Mouse (Mus musculus): ENCODE results near the gene Sema4d. TPM values are rescaled to one million over a fixed set of nuclear protein-coding genes. Genes with fewer than 3 reads are reported as not detected.

The Sema4d gene
- polyA plus RNA-seq, 1 experiment from 2014 or later = 4.1 TPM

- peak overlapping the region; percentile 49; the same call in 1 of the 2 replicates for H3K27ac ChIP-seq (ENCODE audit: low read length)
Measured at GRCm38 (mm10) chr13:51777048-51777737, 16.4 kb downstream of the Sema4d start.

GRCm38 (mm10) chr13:51776160-51776737 lies 17.3 kb downstream of the Sema4d start:
- Histone ChIP-seq H3K4me3 (ENCODE audit: low read depth, low read length) (no peak overlapping the region), H3K4me2 (ENCODE audit: low read depth, low read length) (no peak overlapping the region), H3K36me3 (ENCODE audit: control insufficient read depth, insufficient read depth) (no peaks in the 10 kb centered on the region), H3K27ac (ENCODE audit: low read length) (no peak overlapping the region), H3K9me3 (replicated peaks; ENCODE audit: control insufficient read depth, low read length) (no peaks in the 10 kb centered on the region), H3K4me1 (ENCODE audit: control insufficient read depth, low read depth, low read length) (peaks cover 19% of the 10 kb centered on the region), H3K27me3 (ENCODE audit: control insufficient read depth, insufficient read depth, low read depth, low read length) (no peaks in the 10 kb centered on the region), H3K9ac (ENCODE audit: low read depth, low read length) (no peak overlapping the region)
- 61% methylated on average over 6 of the region's 6 CpGs for WGBS (ENCODE audit: insufficient replicate concordance)
- no peak for ATAC-seq (ENCODE audit: low read depth)

More at GRCm38 (mm10) chr13:51777048-51777737, 16.4 kb downstream of the Sema4d start:
- peaks cover 19% of the 10 kb centered on the region for H3K4me1 ChIP-seq (ENCODE audit: control insufficient read depth, low read depth, low read length)
- H3K4me2 ChIP-seq (ENCODE audit: low read depth, low read length) = no peak overlapping the region
- H3K9ac ChIP-seq (ENCODE audit: low read depth, low read length) = no peak overlapping the region
- WGBS (ENCODE audit: insufficient replicate concordance) = 45% methylated on average over 11 of the region's 11 CpGs
- peak; percentile 88 for ATAC-seq (ENCODE audit: low read depth)
- no peaks in the 10 kb centered on the region for H3K9me3 ChIP-seq (replicated peaks; ENCODE audit: control insufficient read depth, low read length)
- no peaks in the 10 kb centered on the region for H3K27me3 ChIP-seq (ENCODE audit: control insufficient read depth, insufficient read depth, low read depth, low read length)
- H3K36me3 ChIP-seq (ENCODE audit: control insufficient read depth, insufficient read depth) = no peaks in the 10 kb centered on the region
- H3K4me3 ChIP-seq (ENCODE audit: low read depth, low read length) = no peak overlapping the region

- Histone ChIP-seq H3K9me3 (replicated peaks; ENCODE audit: control insufficient read depth, low read length) (no peaks in the 10 kb centered on the region), H3K4me2 (ENCODE audit: low read depth, low read length) (no peak overlapping the region), H3K9ac (ENCODE audit: low read depth, low read length) (no peak overlapping the region), H3K4me1 (ENCODE audit: control insufficient read depth, low read depth, low read length) (peaks cover 8% of the 10 kb centered on the region), H3K36me3 (ENCODE audit: control insufficient read depth, insufficient read depth) (no peaks in the 10 kb centered on the region), H3K4me3 (ENCODE audit: low read depth, low read length) (no peak overlapping the region), H3K27ac (ENCODE audit: low read length) (no peak overlapping the region), H3K27me3 (ENCODE audit: control insufficient read depth, insufficient read depth, low read depth, low read length) (no peaks in the 10 kb centered on the region)
- no peak for ATAC-seq (ENCODE audit: low read depth)
- 78% methylated on average over 10 of the region's 10 CpGs for WGBS (ENCODE audit: insufficient replicate concordance)
Measured at GRCm38 (mm10) chr13:51771802-51772206, 21.7 kb downstream of the Sema4d start.

- no peaks in the 10 kb centered on the region for H3K36me3 ChIP-seq (ENCODE audit: control insufficient read depth, insufficient read depth)
- ATAC-seq (ENCODE audit: low read depth) = no peak
- no peak overlapping the region for H3K4me3 ChIP-seq (ENCODE audit: low read depth, low read length)
- WGBS (ENCODE audit: insufficient replicate concordance) = 82% methylated on average over 14 of the region's 14 CpGs
- no peaks in the 10 kb centered on the region for H3K27me3 ChIP-seq (ENCODE audit: control insufficient read depth, insufficient read depth, low read depth, low read length)
- no peaks in the 10 kb centered on the region for H3K9me3 ChIP-seq (replicated peaks; ENCODE audit: control insufficient read depth, low read length)
- H3K4me2 ChIP-seq (ENCODE audit: low read depth, low read length) = no peak overlapping the region
- H3K9ac ChIP-seq (ENCODE audit: low read depth, low read length) = no peak overlapping the region
- no peak overlapping the region for H3K27ac ChIP-seq (ENCODE audit: low read length)
- H3K4me1 ChIP-seq (ENCODE audit: control insufficient read depth, low read depth, low read length) = no peaks in the 10 kb centered on the region
Measured at GRCm38 (mm10) chr13:51770647-51771427, 22.7 kb downstream of the Sema4d start.

GRCm38 (mm10) chr13:51767991-51768761 lies 25.4 kb downstream of the Sema4d start:
- WGBS (ENCODE audit: insufficient replicate concordance) = 31% methylated on average over 14 of the region's 14 CpGs
- H3K9me3 ChIP-seq (replicated peaks; ENCODE audit: control insufficient read depth, low read length) = no peaks in the 10 kb centered on the region
- H3K9ac ChIP-seq (ENCODE audit: low read depth, low read length) = no peak overlapping the region
- H3K27ac ChIP-seq (ENCODE audit: low read length) = no peak overlapping the region
- no peak overlapping the region for H3K4me2 ChIP-seq (ENCODE audit: low read depth, low read length)
- no peaks in the 10 kb centered on the region for H3K36me3 ChIP-seq (ENCODE audit: control insufficient read depth, insufficient read depth)
- no peaks in the 10 kb centered on the region for H3K27me3 ChIP-seq (ENCODE audit: control insufficient read depth, insufficient read depth, low read depth, low read length)
- no peak for ATAC-seq (ENCODE audit: low read depth)
- H3K4me1 ChIP-seq (ENCODE audit: control insufficient read depth, low read depth, low read length) = peaks cover 3% of the 10 kb centered on the region
- H3K4me3 ChIP-seq (ENCODE audit: low read depth, low read length) = no peak overlapping the region

- Histone ChIP-seq H3K27ac (ENCODE audit: low read length) (no peak overlapping the region), H3K27me3 (ENCODE audit: control insufficient read depth, insufficient read depth, low read depth, low read length) (no peaks in the 10 kb centered on the region), H3K4me3 (ENCODE audit: low read depth, low read length) (no peak overlapping the region), H3K4me1 (ENCODE audit: control insufficient read depth, low read depth, low read length) (peaks cover 6% of the 10 kb centered on the region), H3K4me2 (ENCODE audit: low read depth, low read length) (no peak overlapping the region), H3K36me3 (ENCODE audit: control insufficient read depth, insufficient read depth) (no peaks in the 10 kb centered on the region), H3K9me3 (replicated peaks; ENCODE audit: control insufficient read depth, low read length) (no peaks in the 10 kb centered on the region), H3K9ac (ENCODE audit: low read depth, low read length) (no peak overlapping the region)
- WGBS (ENCODE audit: insufficient replicate concordance) = 28% methylated on average over 8 of the region's 8 CpGs
- ATAC-seq (ENCODE audit: low read depth) = no peak
Measured at GRCm38 (mm10) chr13:51767513-51767912, 26.0 kb downstream of the Sema4d start.

- no peak overlapping the region for H3K27ac ChIP-seq (ENCODE audit: low read length)
- H3K4me2 ChIP-seq (ENCODE audit: low read depth, low read length) = no peak overlapping the region
- H3K4me3 ChIP-seq (ENCODE audit: low read depth, low read length) = no peak overlapping the region
- no peaks in the 10 kb centered on the region for H3K36me3 ChIP-seq (ENCODE audit: control insufficient read depth, insufficient read depth)
- H3K9me3 ChIP-seq (replicated peaks; ENCODE audit: control insufficient read depth, low read length) = no peaks in the 10 kb centered on the region
- H3K27me3 ChIP-seq (ENCODE audit: control insufficient read depth, insufficient read depth, low read depth, low read length) = no peaks in the 10 kb centered on the region
- no peak overlapping the region for H3K9ac ChIP-seq (ENCODE audit: low read depth, low read length)
- peaks cover 6% of the 10 kb centered on the region for H3K4me1 ChIP-seq (ENCODE audit: control insufficient read depth, low read depth, low read length)
- 71% methylated on average over 4 of the region's 4 CpGs for WGBS (ENCODE audit: insufficient replicate concordance)
- no peak for ATAC-seq (ENCODE audit: low read depth)
Measured at GRCm38 (mm10) chr13:51766756-51767155, 26.8 kb downstream of the Sema4d start.

- Histone ChIP-seq H3K4me3 (ENCODE audit: low read depth, low read length) (no peak overlapping the region), H3K4me1 (ENCODE audit: control insufficient read depth, low read depth, low read length) (peaks cover 6% of the 10 kb centered on the region), H3K27me3 (ENCODE audit: control insufficient read depth, insufficient read depth, low read depth, low read length) (no peaks in the 10 kb centered on the region), H3K9me3 (replicated peaks; ENCODE audit: control insufficient read depth, low read length) (no peaks in the 10 kb centered on the region), H3K9ac (ENCODE audit: low read depth, low read length) (no peak overlapping the region), H3K36me3 (ENCODE audit: control insufficient read depth, insufficient read depth) (no peaks in the 10 kb centered on the region), H3K4me2 (ENCODE audit: low read depth, low read length) (no peak overlapping the region), H3K27ac (ENCODE audit: low read length) (no peak overlapping the region)
- WGBS (ENCODE audit: insufficient replicate concordance) = 46% methylated on average over 5 of the region's 5 CpGs
- no peak for ATAC-seq (ENCODE audit: low read depth)
Measured at GRCm38 (mm10) chr13:51765369-51765768, 28.2 kb downstream of the Sema4d start.

Measured in liver, embryonic 16.5 days (tissue).